Mouse (Mus musculus): ENCODE measurements at regions not wholly inside any gene's neighbourhood (a gene's known extent, or its start where the extent isn't known, plus 50 kb on each side); places are given as distances from the start of the nearest gene placed in this dataset.
A peak's percentile ranks its signal among the peaks of the same experiment; 100 is the strongest.

DNA sequence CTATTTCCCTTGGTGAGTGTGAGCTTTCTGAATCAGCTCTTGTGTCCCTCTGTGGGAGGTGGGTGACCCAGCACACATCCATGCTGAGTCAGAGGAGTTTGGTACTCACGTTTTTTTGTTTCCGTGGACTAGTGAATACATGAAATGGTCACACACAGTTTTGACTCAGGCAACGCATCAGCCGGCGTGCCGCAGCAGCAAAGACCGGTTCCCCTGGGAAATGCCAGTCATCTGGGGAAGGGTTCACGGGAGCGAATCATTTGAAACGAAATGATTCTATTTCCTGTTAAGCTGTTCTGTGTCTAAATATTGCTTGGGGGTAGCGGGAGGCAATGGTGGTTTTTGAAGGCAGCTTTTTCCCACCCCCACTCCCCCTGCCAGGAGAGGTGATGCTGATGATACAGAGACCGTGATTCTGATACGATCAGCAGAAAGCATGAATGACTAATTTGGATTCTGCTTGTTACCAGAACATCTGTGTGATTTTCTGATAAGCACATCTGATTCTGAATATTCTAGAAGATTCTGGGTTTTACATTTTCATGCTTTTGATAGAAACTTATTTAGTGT, 223.5 kb downstream of the Klf5 start:
- H3K27ac ChIP-seq (ENCODE audit: low read depth, low read length) = no peak overlapping the region

DNA sequence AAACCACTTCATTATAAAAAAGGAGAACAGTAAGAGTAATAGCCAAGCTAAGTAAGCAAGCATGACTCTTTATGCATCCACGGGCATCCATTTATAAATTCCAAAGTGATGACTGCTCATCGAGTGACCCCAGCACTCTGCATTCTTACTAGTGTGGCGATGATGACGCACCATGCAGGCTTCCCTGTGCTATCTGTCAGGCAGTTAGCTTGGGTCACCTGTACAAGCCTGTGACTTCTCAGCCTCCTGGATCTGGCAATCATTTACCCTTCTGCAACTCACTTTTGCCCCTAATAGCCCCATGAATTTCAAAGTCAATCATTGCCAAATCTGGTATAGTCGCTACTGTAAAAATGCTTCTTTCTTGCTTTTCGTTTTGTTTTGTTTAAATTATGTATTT, 237.3 kb downstream of the Klf5 start:
- H3K4me1 ChIP-seq (ENCODE audit: control insufficient read depth, insufficient read depth, low read length) = no peaks in the 10 kb centered on the region
- DNase-seq (ENCODE audit: low spot score) (no peak), ATAC-seq (no peak)
- no peaks in the 10 kb centered on the region for H3K9me3 ChIP-seq (replicated peaks; ENCODE audit: control insufficient read depth, low read length)
- H3K27me3 ChIP-seq (replicated peaks; ENCODE audit: control insufficient read depth, insufficient read depth, low read length) = no peaks in the 10 kb centered on the region
- no peak overlapping the region for H3K4me3 ChIP-seq (ENCODE audit: low read depth, low read length)
- no peaks in the 10 kb centered on the region for H3K36me3 ChIP-seq (ENCODE audit: control insufficient read depth, insufficient read depth, low read length)
- H3K27ac ChIP-seq (ENCODE audit: low read depth, low read length) = no peak overlapping the region
- H3K4me2 ChIP-seq (ENCODE audit: low read length) = no peak overlapping the region
- no peak overlapping the region for H3K9ac ChIP-seq (ENCODE audit: low read length)
- WGBS = 91% methylated on average over 6 of the region's 6 CpGs

More for the DNA sequence above, 223.5 kb downstream of the Klf5 start:
- Histone ChIP-seq H3K27me3 (replicated peaks; ENCODE audit: control insufficient read depth, insufficient read depth, low read length) (no peaks in the 10 kb centered on the region), H3K9ac (ENCODE audit: low read length) (no peak overlapping the region), H3K4me3 (ENCODE audit: low read depth, low read length) (no peak overlapping the region), H3K9me3 (replicated peaks; ENCODE audit: control insufficient read depth, low read length) (no peaks in the 10 kb centered on the region), H3K36me3 (ENCODE audit: control insufficient read depth, insufficient read depth, low read length) (no peaks in the 10 kb centered on the region), H3K4me1 (ENCODE audit: control insufficient read depth, insufficient read depth, low read length) (no peaks in the 10 kb centered on the region), H3K4me2 (ENCODE audit: low read length) (no peak overlapping the region)
- WGBS = 87% methylated on average over 13 of the region's 13 CpGs
- no peak for ATAC-seq
- DNase-seq (ENCODE audit: low spot score) = peak; percentile 10

DNA sequence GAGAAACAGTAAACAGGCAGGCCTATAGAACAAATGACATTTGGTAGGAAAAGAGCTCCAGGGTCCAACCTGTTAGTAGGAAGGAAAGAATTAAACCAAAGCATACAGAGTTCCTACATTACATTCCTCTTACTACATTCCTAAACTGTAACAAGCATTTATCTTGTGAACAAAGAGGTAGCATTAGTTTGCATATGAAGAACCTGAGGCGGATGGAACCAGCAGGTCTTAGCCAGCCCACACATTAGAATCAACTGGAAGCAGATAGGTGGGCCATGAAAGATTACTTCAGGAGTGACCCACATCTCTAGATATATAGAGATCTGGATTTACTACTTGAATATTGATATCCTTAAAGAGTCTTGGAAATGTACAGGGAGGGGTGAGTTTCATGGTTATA, 238.8 kb downstream of the Klf5 start:
- no peak for ATAC-seq

DNA sequence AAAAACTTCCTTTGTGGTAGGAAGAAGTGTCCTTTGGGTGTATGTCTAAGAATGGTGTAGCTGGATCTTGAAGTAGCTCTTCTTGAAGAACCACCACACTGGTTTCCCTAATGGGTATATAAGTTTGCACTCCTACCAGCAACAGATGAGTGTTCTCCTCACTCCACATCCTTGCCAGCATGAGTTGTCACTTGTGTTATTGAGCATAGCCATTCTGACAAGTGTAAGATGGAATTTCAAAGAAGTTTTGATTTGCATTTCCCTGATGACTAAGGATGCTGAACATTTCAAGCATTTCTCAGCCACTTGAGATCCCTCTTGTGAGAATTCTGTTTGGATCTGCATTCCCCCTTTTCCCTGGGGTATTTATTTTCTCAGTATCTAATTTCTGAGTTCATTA, 243.2 kb downstream of the Klf5 start:
- Histone ChIP-seq H3K4me3 (ENCODE audit: low read depth, low read length) (no peak overlapping the region), H3K4me1 (ENCODE audit: control insufficient read depth, insufficient read depth, low read length) (no peaks in the 10 kb centered on the region), H3K27me3 (replicated peaks; ENCODE audit: control insufficient read depth, insufficient read depth, low read length) (no peaks in the 10 kb centered on the region), H3K9me3 (replicated peaks; ENCODE audit: control insufficient read depth, low read length) (no peaks in the 10 kb centered on the region), H3K9ac (ENCODE audit: low read length) (no peak overlapping the region), H3K4me2 (ENCODE audit: low read length) (no peak overlapping the region), H3K36me3 (ENCODE audit: control insufficient read depth, insufficient read depth, low read length) (no peaks in the 10 kb centered on the region), H3K27ac (ENCODE audit: low read depth, low read length) (no peak overlapping the region)
- ATAC-seq (no peak), DNase-seq (ENCODE audit: low spot score) (no peak)

More for the DNA sequence above, 238.8 kb downstream of the Klf5 start:
- 82% methylated on average over 1 of the region's 1 CpGs for WGBS
- H3K4me2 ChIP-seq (ENCODE audit: low read length) = no peak overlapping the region
- no peak overlapping the region for H3K9ac ChIP-seq (ENCODE audit: low read length)
- no peak for DNase-seq (ENCODE audit: low spot score)
- no peak overlapping the region for H3K27ac ChIP-seq (ENCODE audit: low read depth, low read length)
- H3K9me3 ChIP-seq (replicated peaks; ENCODE audit: control insufficient read depth, low read length) = no peaks in the 10 kb centered on the region
- no peaks in the 10 kb centered on the region for H3K27me3 ChIP-seq (replicated peaks; ENCODE audit: control insufficient read depth, insufficient read depth, low read length)
- no peak overlapping the region for H3K4me3 ChIP-seq (ENCODE audit: low read depth, low read length)
- no peaks in the 10 kb centered on the region for H3K36me3 ChIP-seq (ENCODE audit: control insufficient read depth, insufficient read depth, low read length)
- H3K4me1 ChIP-seq (ENCODE audit: control insufficient read depth, insufficient read depth, low read length) = no peaks in the 10 kb centered on the region

DNA sequence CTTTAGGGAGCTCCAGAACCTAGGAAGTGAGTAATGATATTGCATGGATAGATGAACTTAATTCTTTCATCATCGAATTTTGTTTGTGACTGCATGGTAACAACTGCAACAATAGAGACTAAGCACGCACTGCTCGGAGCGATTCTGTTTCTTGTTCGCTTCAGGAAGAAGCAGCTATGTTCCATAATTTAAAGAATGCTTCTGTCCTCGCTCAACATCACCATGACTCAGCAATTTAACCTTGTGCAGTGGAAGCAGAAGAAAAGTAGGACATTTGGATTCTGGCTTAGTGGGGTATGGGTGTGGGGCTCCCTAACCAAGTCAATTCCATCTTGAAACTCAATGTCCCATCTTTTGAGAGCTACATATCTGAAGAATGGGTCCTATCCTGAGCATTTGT, 249.4 kb downstream of the Klf5 start:
- Histone ChIP-seq H3K27me3 (replicated peaks; ENCODE audit: control insufficient read depth, insufficient read depth, low read length) (no peaks in the 10 kb centered on the region), H3K9ac (ENCODE audit: low read length) (no peak overlapping the region), H3K27ac (ENCODE audit: low read depth, low read length) (no peak overlapping the region), H3K9me3 (replicated peaks; ENCODE audit: control insufficient read depth, low read length) (no peaks in the 10 kb centered on the region), H3K4me3 (ENCODE audit: low read depth, low read length) (no peak overlapping the region), H3K36me3 (ENCODE audit: control insufficient read depth, insufficient read depth, low read length) (no peaks in the 10 kb centered on the region), H3K4me1 (ENCODE audit: control insufficient read depth, insufficient read depth, low read length) (no peaks in the 10 kb centered on the region), H3K4me2 (ENCODE audit: low read length) (no peak overlapping the region)
- 91% methylated on average over 6 of the region's 6 CpGs for WGBS
- DNase-seq (ENCODE audit: low spot score) = no peak
- ATAC-seq = no peak

DNA sequence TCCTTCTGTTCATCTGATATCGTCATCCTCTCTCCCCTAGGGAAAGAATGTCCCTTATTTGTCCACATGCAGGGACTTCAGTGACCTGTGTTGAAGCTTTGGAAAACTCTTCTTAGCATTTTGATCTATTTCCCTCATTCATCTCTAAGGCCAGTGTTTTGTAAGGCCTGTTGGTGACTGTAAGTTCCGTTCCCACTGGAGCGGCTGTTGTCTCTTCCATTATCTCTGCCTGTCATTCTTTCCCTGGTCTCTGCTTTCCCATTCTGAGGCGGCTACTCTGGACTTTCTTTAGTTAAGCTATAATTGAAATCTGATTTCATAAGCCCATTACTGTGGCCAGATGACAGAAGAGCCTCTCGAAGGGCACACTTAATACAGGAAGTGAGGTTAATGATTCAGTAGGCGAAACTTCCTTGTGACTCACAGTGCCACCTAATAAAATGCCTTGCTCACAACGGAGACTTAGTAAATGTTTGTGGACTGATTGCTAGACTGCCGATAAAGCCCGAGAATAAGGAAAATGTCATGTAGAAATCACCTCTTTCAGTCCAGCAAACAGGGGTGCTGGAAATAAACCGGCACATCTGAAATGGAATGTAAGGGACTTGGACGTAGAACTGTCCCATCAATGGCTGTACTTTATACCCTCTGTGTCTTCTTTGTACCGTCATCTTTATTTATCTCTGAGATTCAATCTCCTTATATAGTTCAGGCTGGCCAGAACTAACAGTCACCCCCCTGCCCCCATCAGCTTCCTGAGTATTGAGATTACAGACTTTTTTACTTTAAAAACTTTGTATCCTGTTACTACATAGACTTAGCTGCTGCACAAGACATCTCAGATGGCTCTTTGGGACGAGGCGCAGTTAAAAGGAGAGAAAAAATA, 250.1 kb downstream of the Klf5 start:
- 92% methylated on average over 14 of the region's 14 CpGs for WGBS
- no peak for DNase-seq (ENCODE audit: low spot score)
- no peaks in the 10 kb centered on the region for H3K4me1 ChIP-seq (ENCODE audit: control insufficient read depth, insufficient read depth, low read length)
- no peak overlapping the region for H3K27ac ChIP-seq (ENCODE audit: low read depth, low read length)
- no peaks in the 10 kb centered on the region for H3K36me3 ChIP-seq (ENCODE audit: control insufficient read depth, insufficient read depth, low read length)
- no peaks in the 10 kb centered on the region for H3K9me3 ChIP-seq (replicated peaks; ENCODE audit: control insufficient read depth, low read length)
- H3K4me3 ChIP-seq (ENCODE audit: low read depth, low read length) = no peak overlapping the region
- H3K4me2 ChIP-seq (ENCODE audit: low read length) = no peak overlapping the region
- no peaks in the 10 kb centered on the region for H3K27me3 ChIP-seq (replicated peaks; ENCODE audit: control insufficient read depth, insufficient read depth, low read length)
- H3K9ac ChIP-seq (ENCODE audit: low read length) = no peak overlapping the region
- ATAC-seq = no peak

DNA sequence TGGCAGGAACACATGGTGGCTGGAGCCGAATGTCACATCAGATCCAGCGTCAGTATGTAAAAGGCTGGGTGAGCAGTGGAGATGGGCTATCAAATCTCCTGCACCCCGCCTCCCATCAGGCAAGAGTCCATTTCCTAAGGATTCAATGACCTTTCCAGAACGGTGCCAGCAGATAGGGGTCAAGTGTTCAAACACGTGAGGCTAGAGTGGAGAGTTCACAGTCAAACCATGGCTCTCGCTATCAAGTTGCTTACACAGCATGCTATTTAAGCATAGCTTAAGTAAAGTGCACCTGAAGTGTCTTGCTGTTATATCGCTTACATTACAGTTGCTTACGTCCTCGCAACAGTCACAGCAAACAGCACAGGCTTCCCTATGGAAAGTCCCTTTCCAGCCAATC, 265.5 kb downstream of the Klf5 start:
- Histone ChIP-seq H3K27me3 (replicated peaks; ENCODE audit: control insufficient read depth, insufficient read depth, low read length) (no peaks in the 10 kb centered on the region), H3K36me3 (ENCODE audit: control insufficient read depth, insufficient read depth, low read length) (no peaks in the 10 kb centered on the region), H3K4me1 (ENCODE audit: control insufficient read depth, insufficient read depth, low read length) (no peaks in the 10 kb centered on the region), H3K4me2 (ENCODE audit: low read length) (no peak overlapping the region), H3K9ac (ENCODE audit: low read length) (no peak overlapping the region), H3K9me3 (replicated peaks; ENCODE audit: control insufficient read depth, low read length) (no peaks in the 10 kb centered on the region), H3K27ac (ENCODE audit: low read depth, low read length) (no peak overlapping the region), H3K4me3 (ENCODE audit: low read depth, low read length) (no peak overlapping the region)
- 90% methylated on average over 9 of the region's 9 CpGs for WGBS
- DNase-seq (ENCODE audit: low spot score) = no peak
- no peak for ATAC-seq

DNA sequence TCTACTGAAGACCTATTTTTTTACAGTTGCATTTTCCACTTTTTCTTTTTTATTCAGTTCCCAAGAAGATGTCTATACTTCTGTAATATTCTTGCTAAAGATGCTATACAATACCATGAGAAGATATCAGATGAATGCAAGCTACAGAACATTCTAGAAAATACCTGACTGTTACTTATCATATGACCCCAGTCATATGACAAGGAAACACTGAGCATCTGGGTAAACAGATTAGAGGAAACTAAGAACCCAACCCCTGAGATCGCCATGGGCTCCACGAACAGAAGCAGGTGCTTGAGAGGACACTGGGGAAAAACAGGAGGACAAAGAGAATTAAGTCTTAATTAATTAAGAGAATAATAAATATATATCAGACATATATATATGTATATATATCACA, 275.7 kb downstream of the Klf5 start:
- H3K27ac ChIP-seq (ENCODE audit: low read depth, low read length) = no peak overlapping the region

DNA sequence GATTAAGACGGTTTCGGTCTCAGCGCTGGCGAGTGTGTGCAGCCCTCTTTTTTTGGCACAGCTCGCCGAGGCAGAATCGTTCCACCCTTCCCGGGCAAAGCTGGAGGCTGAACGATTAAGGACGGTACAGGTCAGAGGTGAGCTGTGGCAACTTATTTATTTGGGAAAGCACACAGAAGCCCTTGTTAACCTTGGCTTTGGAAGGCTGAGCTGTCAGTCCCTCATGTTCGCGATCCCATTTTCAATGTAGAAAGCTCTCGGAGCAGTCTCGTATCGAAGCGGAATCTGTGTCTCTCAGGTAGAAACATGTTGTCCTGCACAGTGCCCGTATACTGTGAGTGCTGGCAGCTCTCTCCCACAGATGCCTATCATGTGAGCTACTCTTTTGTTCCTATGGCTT, 280.2 kb downstream of the Klf5 start:
- H3K27ac ChIP-seq (ENCODE audit: low read depth, low read length) = no peak overlapping the region
- no peak overlapping the region for H3K4me3 ChIP-seq (ENCODE audit: low read depth, low read length)
- H3K9ac ChIP-seq (ENCODE audit: low read length) = no peak overlapping the region
- H3K27me3 ChIP-seq (replicated peaks; ENCODE audit: control insufficient read depth, insufficient read depth, low read length) = no peaks in the 10 kb centered on the region
- 0 out of 2 replicates have a peak overlapping the region, but pooled peaks have one; percentile 16 for H3K4me2 ChIP-seq (ENCODE audit: low read length)
- H3K9me3 ChIP-seq (replicated peaks; ENCODE audit: control insufficient read depth, low read length) = no peaks in the 10 kb centered on the region
- peak; percentile 54; the same call in 1 of the 2 replicates for ATAC-seq
- H3K4me1 ChIP-seq (ENCODE audit: control insufficient read depth, insufficient read depth, low read length) = 0 out of 2 replicates have a peak, but pooled peaks cover 3% of the 10 kb centered on the region
- 67% methylated on average over 17 of the region's 17 CpGs for WGBS
- H3K36me3 ChIP-seq (ENCODE audit: control insufficient read depth, insufficient read depth, low read length) = no peaks in the 10 kb centered on the region
- no peak for DNase-seq (ENCODE audit: low spot score)

More for the DNA sequence above, 275.7 kb downstream of the Klf5 start:
- H3K36me3 ChIP-seq (ENCODE audit: control insufficient read depth, insufficient read depth, low read length) = no peaks in the 10 kb centered on the region
- no peaks in the 10 kb centered on the region for H3K27me3 ChIP-seq (replicated peaks; ENCODE audit: control insufficient read depth, insufficient read depth, low read length)
- H3K9me3 ChIP-seq (replicated peaks; ENCODE audit: control insufficient read depth, low read length) = no peaks in the 10 kb centered on the region
- DNase-seq (ENCODE audit: low spot score) (no peak), ATAC-seq (no peak)
- no peak overlapping the region for H3K9ac ChIP-seq (ENCODE audit: low read length)
- no peak overlapping the region for H3K4me3 ChIP-seq (ENCODE audit: low read depth, low read length)
- no peaks in the 10 kb centered on the region for H3K4me1 ChIP-seq (ENCODE audit: control insufficient read depth, insufficient read depth, low read length)
- 92% methylated on average over 2 of the region's 2 CpGs for WGBS
- H3K4me2 ChIP-seq (ENCODE audit: low read length) = no peak overlapping the region

Data from forebrain, embryonic 14.5 days (tissue).